Mouse (Mus musculus): ENCODE measurements at regions not wholly inside any gene's neighbourhood (a gene's known extent, or its start where the extent isn't known, plus 50 kb on each side); places are given as distances from the start of the nearest gene placed in this dataset.
"Not testable (repeated sequence)": the region's sequence is repeated elsewhere in the genome, so short reads cannot be mapped to it uniquely, and the experiment has no call there.

DNA sequence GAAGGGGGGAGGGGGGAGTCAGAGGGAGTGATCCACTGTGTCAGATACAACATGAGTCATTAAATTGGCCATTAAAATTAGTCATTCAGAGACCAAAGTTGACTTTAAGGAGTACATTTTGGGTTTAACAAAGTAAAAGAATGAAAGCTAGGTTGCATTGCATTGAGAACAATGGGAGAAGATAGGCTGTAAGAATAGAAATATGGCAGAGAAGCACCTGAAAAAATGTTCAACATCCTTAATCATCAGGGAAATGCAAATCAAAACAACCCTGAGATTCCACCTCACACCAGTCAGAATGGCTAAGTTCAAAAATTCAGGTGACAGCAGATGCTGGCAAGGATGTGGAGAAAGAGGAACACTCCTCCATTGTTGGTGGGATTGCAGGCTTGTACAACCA, 202.0 kb upstream of the Zpld1 start:
- TF ChIP-seq CTCF, EP300 (IDR thresholded peaks at IDR 0.05; ENCODE audit: low read depth): not testable (repeated sequence)
